Mouse (Mus musculus) liver, embryonic 14.5 days (tissue): ENCODE measurements around the gene Olfr689.

ENCODE experiments used
- CTCF ChIP-seq: IDR thresholded peaks from 2 replicates; pipeline ENCODE4 v1.5.1; 2016; ENCODE audit warnings: antibody characterized with exemption, low read depth, control low read depth
- EP300 ChIP-seq: IDR thresholded peaks from 2 replicates; pipeline ENCODE4 v1.6.1; 2016; ENCODE audit warnings: antibody characterized with exemption, low read depth

DNA sequence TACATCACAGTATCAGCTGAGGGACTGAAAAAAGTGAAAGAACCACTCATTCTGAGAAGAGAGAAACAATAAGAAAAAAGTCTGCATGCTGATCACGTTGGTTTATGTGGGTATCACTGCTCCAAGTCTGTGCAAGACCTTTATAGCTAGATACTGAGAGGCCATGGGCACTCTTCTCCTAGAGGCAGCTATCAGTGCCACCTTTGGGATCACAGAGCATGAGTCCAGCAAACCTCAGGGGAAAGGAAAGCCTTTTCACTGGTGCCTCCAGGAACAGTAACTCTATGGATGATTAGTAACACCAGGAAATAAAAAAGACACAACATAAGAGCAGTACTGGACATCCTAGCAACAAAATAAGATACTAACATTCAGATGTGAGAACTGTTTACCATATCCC, 31.2 kb downstream of the Olfr689 start, which contains the start of gene Olfr691:
- TF ChIP-seq EP300 (no peak), CTCF (no peak)
